Mouse (Mus musculus) heart, postnatal 10 days (tissue): ENCODE data around the gene Zfp488. TPM values are rescaled to one million over a fixed set of nuclear protein-coding genes. Genes with fewer than 3 reads are reported as not detected.

Source experiments
- DNase-seq, 2 experiments: peaks; one replicate each; pipeline ENCODE4 v3.0.0; 2021
- intact Hi-C: fragments of 180-260 bp; cut with DNase I; formaldehyde crosslinking; loops from one replicate; pipeline ENCODE4 v1.15.1; 2025
- total RNA-seq, 2 experiments: library from RNA; stranded (reverse); gene quantifications; 2 replicates each; pipeline ENCODE4 v1.2.3; 2021

Gene Zfp488
- total RNA-seq, 2 experiments from 2014 or later: 0.07 TPM; not detected in 1

GRCm38 (mm10) chr14:33952233-33952981, 26.2 kb downstream of the Zfp488 start:
- no peak for DNase-seq
- intact Hi-C loops: loop anchor here (10.0 kb wide), 1 partner anchor 412 kb away; no protein-coding TSS in a partner anchor

GRCm38 (mm10) chr14:33946125-33946524, 32.4 kb downstream of the Zfp488 start:
- intact Hi-C loops: no loop called here
- no peak for DNase-seq

GRCm38 (mm10) chr14:33942222-33942621, 36.3 kb downstream of the Zfp488 start:
- no peak for DNase-seq
- intact Hi-C loops: no loop called here

GRCm38 (mm10) chr14:33940739-33941138, 37.8 kb downstream of the Zfp488 start, which contains the start of gene Gdf2:
Gdf2 (plus strand) TSS chr14:33941039.
- intact Hi-C loops: no loop called here
- no peak for DNase-seq

GRCm38 (mm10) chr14:33939117-33939516, 39.4 kb downstream of the Zfp488 start:
- peak; percentile 59 to 80 for DNase-seq
- intact Hi-C loops: no loop called here

- DNase-seq: peak; percentile 51 to 69
- intact Hi-C loops: loop anchor here (1.0 to 2.0 kb wide), 3 partner anchors 239 to 301 kb away; no protein-coding TSS in a partner anchor
Measured at GRCm38 (mm10) chr14:33933778-33934317, 44.7 kb downstream of the Zfp488 start.

- intact Hi-C loops: loop anchor here (1.0 to 2.0 kb wide), 2 partner anchors 260 to 300 kb away; no protein-coding TSS in a partner anchor
- peak; percentile 59 to 77 for DNase-seq
Measured at GRCm38 (mm10) chr14:33932935-33933703, 45.4 kb downstream of the Zfp488 start.

GRCm38 (mm10) chr14:33931853-33932252, 46.7 kb downstream of the Zfp488 start:
- intact Hi-C loops: loop anchor here (2.0 kb wide), 1 partner anchor 299 kb away; no protein-coding TSS in a partner anchor
- DNase-seq: no peak

GRCm38 (mm10) chr14:33923168-33924070, 55.1 kb downstream of the Zfp488 start, which contains the start of gene Gdf10:
Gdf10 (plus strand) TSS chr14:33923587.
- intact Hi-C loops: no loop called here
- DNase-seq: peak; percentile 29 to 36

GRCm38 (mm10) chr14:33922771-33923167, 55.8 kb downstream of the Zfp488 start:
- intact Hi-C loops: no loop called here

GRCm38 (mm10) chr14:33920727-33921559, 57.6 kb downstream of the Zfp488 start:
- no peak for DNase-seq
- intact Hi-C loops: no loop called here

More at GRCm38 (mm10) chr14:33922771-33923167, 55.8 kb downstream of the Zfp488 start:
- no peak for DNase-seq

Other genes with a start within 250 kb of the Zfp488 start
- 1 to 10 TPM; 2.3 to 3.2 TPM for gene Gdf10, start 55.2 kb downstream of the Zfp488 start, total RNA-seq
- gene Gdf2, start 37.7 kb downstream of the Zfp488 start, total RNA-seq: under 1 TPM; 0.10 to 0.17 TPM
- gene Rbp3, start 24.8 kb downstream of the Zfp488 start, total RNA-seq: not detected
- gene Gm30083, start 36.4 kb upstream of the Zfp488 start, total RNA-seq: not detected
- not detected for gene Gm5460, start 38.0 kb upstream of the Zfp488 start, total RNA-seq
- not detected for gene Antxrl, start 73.9 kb upstream of the Zfp488 start, total RNA-seq
- gene Anxa8, start 107.2 kb upstream of the Zfp488 start, total RNA-seq: 1 to 10 TPM; 3.3 TPM
- gene A630023A22Rik, start 124.0 kb upstream of the Zfp488 start, total RNA-seq: not detected
- under 1 TPM; 0.12 TPM for gene Npy4r, start 173.7 kb upstream of the Zfp488 start, total RNA-seq
- gene Gprin2, start 222.9 kb upstream of the Zfp488 start, total RNA-seq: under 1 TPM; 0.17 to 0.34 TPM
- gene Syt15, start 240.8 kb upstream of the Zfp488 start, total RNA-seq: 1 to 10 TPM; 1.3 to 1.6 TPM